Mouse (Mus musculus): ENCODE results near the gene Kif13a.

Gene Kif13a

GRCm38 (mm10) chr13:46929719-46930658 lies at the start of gene Kif13a:
Kif13a (minus strand) TSS chr13:46929867.
- peak; percentile 52 for DNase-seq (ENCODE audit: low spot score)

DNA sequence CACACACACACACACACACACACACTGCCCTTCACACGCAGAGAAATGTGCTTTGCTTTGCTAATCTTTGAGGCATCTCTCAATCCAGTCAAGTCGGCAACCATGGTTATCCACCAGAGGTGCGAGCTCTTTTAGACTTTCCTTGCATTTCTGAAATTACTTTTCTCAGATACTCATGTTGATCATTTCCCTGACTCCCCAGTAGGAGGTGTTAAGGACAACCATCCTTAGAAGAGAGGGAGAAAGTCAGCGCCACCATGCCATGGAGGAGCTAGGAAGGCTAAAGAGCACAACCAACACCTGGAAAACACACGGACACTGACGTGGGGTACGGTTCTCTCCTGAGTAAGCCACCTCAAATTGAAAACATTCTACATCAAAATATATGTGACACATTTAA lies 46.9 kb upstream of the Kif13a start:
- DNase-seq (ENCODE audit: low spot score) = no peak

GRCm38 (mm10) chr13:46975930-46976329 lies 46.3 kb upstream of the Kif13a start:
- no peak for DNase-seq (ENCODE audit: low spot score)

DNA sequence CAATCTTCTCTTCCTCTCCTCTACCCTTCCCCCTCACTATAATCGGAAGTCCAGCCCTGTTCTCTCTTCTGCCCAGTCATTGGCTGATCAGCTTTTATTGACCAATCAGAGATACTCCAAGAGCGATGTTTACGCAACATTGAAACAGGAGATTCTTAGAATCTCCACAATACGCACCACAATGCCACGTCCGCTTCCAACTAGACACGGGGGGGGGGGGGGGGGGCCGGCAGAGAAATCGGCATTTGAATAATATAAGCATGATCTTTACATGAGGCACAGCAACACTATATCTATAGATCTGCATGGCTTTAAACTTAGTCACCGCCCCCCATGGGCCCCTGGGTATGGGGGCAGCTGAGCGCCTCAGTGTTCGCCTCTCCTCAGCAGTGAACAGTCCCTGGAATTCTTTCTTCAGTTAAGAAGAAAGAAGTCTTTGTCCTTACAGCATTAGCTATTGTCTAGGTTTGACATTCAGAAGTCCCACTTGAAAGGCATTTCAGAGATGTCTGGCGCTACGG lies 45.4 kb upstream of the Kif13a start:
- DNase-seq (ENCODE audit: low spot score) = no peak

DNA sequence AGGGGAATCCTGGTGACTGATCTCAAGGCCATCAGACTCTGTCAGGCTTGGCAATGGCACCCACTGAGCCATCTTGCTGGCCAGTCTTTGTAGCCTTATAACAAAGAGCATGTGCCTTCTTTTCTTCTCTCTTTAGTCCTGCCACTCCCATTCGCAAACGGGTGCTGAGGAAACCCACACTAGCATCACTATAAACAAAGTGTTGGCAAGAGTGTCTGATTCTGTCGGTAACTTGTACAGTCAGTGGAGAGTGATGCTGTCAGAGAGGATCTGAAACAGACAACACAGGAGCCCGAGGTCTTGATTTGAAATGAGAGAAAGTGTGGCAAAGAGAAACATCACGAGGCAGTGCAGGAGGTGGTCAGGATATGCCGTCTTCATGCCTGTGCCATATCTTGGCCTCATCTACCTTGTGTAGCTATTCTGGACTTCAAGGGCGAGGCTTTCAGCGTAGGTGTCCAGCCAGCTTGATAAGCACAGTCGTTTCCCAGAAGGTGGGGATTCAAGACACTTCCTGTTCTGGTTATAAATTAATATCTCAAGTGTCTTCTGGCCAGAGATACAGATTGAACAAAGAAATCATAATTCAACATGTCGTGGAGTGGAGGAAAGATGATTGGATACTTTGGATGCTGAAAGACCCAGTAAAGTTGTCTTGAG lies 40.7 kb upstream of the Kif13a start:
- DNase-seq (ENCODE audit: low spot score) = no peak

GRCm38 (mm10) chr13:46968626-46969025 lies 39.0 kb upstream of the Kif13a start:
- DNase-seq (ENCODE audit: low spot score) = no peak

GRCm38 (mm10) chr13:46967308-46967707 lies 37.6 kb upstream of the Kif13a start:
- DNase-seq (ENCODE audit: low spot score) = no peak

DNA sequence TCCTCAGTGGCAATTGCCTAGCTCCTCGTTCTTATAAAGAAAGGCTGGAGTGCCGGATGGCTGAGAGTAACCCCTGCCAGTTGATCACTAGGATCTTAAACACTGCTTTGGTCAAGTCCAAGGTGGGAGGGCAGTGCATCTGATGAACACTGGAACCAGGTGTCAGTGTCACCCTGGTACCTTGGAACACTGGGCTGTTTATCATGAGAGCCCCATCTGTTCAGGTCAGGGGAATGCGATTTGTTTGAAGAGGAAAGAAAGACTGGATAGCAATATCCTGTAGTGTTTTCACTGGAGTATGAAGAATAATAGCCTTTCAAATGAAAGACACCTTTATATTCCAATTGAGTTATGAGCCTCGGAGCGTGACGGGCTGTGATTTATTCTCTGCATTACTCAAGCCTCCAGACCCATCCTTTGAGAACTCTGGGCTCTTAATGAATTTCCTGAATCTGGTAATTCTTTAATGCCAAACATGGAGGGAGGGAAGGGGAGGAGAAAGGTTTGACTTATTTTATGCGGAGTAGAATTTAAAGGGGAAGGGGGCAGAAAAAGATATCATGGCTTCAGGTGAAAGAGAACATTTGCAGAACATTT lies 31.3 kb upstream of the Kif13a start:
- no peak for DNase-seq (ENCODE audit: low spot score)

DNA sequence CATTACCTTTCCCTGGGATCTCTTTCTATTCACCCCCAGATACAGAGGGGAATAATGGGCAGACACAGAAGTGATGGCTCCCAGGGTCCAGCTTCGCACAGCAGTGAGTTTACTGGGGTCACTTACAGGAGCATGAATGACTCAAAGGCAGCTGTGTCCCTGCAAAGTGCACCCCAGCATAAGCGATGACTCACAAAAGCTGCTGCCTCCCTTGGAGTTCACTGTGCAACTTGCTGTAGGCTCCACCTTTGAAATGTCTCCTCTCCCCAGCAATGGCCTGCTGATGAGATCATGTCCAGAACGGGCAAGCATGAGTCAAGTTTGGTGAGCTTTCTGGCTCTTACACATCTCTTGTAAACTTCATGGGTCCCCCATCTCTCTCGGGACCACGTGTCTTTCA lies 29.5 kb upstream of the Kif13a start:
- DNase-seq (ENCODE audit: low spot score) = no peak

- DNase-seq (ENCODE audit: low spot score) = no peak
These were observed 21.5 kb upstream of the Kif13a start for GRCm38 (mm10) chr13:46951212-46951611.

DNA sequence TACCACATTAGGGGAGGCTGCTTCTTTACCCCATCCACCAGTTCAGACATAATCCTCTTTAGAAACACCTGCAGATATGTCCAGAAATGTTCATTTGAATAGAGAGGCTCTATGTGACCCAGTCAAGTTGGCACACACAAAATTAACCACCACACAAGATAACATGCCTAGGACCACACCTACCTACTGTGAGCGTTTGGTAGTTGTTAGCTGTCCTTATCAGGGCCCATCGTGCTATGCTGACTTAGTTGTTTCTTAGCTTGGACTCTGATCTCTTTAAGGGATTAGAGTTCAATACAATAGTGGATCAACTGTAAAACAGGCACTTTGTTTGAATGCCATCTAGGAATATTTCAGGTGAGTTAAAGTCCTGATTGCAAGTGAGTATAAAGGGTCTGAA lies 20.1 kb upstream of the Kif13a start:
- no peak for DNase-seq (ENCODE audit: low spot score)

- no peak for DNase-seq (ENCODE audit: low spot score)
These were observed 18.4 kb upstream of the Kif13a start for GRCm38 (mm10) chr13:46948027-46948426.

GRCm38 (mm10) chr13:46946041-46946440 lies 16.4 kb upstream of the Kif13a start:
- DNase-seq (ENCODE audit: low spot score) = no peak

DNA sequence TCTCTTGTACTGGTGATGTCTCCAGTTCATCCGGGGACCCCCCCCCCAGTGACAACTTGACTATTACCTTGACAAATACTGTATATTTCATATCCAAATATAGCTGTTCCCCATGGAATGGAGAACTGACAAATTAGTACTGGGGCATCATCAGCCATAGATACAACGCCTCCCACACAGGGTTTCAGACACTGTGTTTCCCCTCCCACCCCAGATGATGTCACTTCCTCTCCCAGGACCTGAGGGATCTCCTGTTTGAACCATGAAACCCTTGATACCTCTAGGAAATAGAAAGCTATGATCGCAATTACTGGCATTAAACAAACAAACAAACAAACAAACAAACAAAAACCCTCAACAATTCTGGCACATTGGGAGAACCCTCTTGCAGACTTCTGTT lies 15.6 kb upstream of the Kif13a start:
- DNase-seq (ENCODE audit: low spot score) = no peak

- DNase-seq (ENCODE audit: low spot score) = no peak
These were observed 13.6 kb upstream of the Kif13a start for GRCm38 (mm10) chr13:46943294-46943693.

- no peak for DNase-seq (ENCODE audit: low spot score)
These were observed 4.4 kb upstream of the Kif13a start for GRCm38 (mm10) chr13:46934116-46934515.

DNA sequence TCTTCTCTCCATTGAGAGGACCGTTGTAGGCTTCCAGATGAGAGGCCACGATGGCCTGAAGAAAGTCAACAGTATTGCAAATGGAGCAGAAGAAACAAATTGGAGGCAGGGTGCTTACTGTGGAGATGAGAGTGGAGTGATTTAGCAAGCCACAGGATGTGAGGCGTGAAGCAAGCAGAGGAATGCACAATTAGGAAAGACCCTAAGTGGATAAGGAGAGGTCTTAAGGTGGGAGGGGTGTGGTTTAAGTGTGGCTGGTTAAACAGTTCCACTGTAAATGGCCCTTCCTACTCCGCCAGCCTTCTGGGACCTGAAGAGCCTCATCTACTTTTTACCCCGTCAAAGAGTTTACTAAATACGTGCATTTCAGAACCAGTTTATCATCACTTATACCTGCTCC lies 3.2 kb upstream of the Kif13a start:
- DNase-seq (ENCODE audit: low spot score) = no peak

DNA sequence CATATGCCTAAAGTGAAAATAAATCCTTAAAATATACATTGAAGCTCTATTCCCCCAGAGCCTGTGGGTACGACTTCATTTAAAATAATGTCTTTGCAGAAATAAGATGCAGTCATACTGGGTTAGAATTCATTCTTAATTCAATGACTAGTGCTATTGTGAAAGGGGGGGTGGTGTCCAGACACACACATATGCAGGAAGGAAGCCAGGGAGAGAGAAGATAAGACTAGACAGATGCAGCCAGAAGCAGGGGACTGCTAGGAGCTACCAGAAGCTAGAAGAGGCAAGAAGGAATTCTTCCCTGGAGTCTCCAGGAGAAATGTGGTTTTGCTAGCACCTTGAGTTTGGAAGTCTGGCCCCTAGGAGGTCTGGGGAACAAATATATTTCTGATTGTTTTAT lies 2.4 kb upstream of the Kif13a start:
- no peak for DNase-seq (ENCODE audit: low spot score)

DNA sequence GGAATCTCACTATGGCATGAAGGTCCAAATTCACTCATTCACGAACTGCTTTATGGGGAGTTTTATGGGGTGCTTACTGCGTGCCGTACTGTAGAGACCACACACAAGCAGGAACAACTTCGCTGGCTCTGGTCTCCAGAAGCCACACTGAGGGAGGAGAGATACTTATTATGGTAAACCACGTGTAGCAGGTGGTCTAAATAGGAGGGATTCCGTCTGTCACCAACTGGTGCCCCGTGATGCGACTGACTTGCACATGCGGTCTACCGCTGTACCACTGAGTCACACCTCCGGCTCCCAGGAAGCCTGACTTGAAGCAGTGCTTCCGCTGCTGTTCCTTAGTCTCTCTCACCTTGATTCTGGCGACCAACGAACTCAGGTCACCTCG lies 986 bp upstream of the Kif13a start:
- DNase-seq (ENCODE audit: low spot score) = no peak

DNA sequence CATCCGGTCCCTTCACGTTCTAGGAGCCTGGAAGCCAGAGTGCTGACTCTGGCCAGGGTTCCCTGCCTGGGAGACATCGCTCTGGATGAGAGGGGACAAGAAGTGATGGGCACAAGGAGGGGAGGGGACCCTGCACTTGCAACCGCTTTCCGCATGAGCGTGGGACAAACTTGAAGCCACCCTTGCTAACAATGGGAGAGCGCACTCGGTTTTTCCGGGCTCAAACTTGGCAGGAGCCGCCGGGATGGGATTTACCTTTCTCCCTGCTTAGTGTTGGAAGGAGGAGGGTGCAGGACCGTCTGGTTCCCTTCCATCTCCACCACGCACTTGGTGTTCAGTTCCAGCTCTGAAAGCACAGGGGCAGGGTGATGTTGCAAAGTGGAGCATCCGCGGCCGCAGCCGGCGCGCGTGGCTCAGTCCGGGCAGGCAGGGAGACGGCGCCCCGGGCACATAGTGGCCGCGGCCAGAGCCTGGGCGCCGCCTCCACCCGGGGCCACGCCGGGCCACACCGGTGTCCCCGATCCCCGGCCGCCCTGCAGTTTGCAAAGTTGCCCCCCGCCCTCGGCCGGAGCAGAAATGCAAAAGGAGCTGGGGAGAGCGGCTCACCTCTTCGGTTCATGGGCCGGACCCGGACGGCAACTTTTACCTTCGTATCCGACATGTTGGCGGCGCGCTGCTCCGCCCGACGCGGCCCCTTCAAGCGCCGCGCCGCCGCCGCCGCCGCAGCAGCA lies 541 bp downstream of the Kif13a start:
- no peak for DNase-seq (ENCODE audit: low spot score)

- no peak for DNase-seq (ENCODE audit: low spot score)
These were observed 1.3 kb downstream of the Kif13a start for GRCm38 (mm10) chr13:46928404-46928803.

DNA sequence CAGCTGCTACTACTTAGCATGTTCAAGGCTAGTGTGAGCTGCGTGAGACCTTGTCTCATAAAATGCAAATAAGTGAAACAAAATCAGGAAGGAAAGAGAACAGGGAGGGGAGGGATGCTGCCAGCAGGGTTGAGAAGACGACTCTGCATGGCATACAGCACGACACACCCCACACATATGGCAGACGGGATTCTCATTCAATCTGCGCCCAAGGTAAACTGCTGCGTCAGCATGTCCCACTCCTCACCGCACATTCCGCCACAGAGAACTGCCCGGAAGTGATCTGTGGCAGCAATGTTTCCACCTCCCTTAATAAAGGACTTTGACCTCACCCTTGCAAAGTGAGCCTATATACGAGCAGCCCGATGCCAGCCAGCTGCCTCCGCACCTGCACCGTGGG lies 4.0 kb downstream of the Kif13a start:
- DNase-seq (ENCODE audit: low spot score) = no peak

Measured in urinary bladder, postnatal 10 days (tissue).